Mouse (Mus musculus) kidney, adult 2 months (tissue): Measurements from ENCODE around the gene Comtd1.

Experiments used
- CTCF ChIP-seq: fragments of 200-500 bp; conservative IDR thresholded peaks from 2 replicates; pipeline ENCODE4 v1.5.1; 2011; ENCODE audit warnings: low read depth, mild to moderate bottlenecking, control low read depth, low read length, moderate library complexity, mixed read lengths; ENCODE audit not compliant: insufficient read depth, insufficient read length
- POLR2A ChIP-seq: fragments of 200-500 bp; IDR thresholded peaks from one replicate; pipeline ENCODE4 v1.6.1; 2011; ENCODE audit warnings: low read depth, low read length, control low read depth

DNA sequence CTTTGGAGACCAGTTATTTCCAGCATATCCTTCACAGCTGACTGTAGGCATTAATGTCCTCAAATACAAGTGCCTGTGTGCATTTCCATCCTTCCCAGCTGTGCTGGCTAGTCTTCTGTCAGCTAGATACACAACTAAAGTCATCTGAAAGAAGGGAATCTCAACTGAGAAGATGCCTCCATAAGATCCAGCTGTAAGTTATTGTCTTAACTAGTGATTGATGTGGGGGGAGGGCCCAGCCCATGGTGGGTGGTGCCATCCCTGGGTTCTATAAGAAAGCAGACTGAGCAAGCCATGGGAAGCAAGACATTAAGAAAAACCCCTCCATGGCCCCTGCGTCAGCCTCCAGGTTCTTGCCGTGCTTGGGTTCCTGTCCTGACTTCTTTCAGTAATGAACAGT, 23.8 kb downstream of the Comtd1 start, which contains the start of gene Vdac2:
- TF ChIP-seq POLR2A (no peak), CTCF (no peak)
